Mouse (Mus musculus) kidney, adult 8-10 months (tissue): ENCODE results near the gene Olfr1411.
A peak's percentile ranks its signal among the peaks of the same experiment; 100 is the strongest.

Experiments
- DNase-seq, 2 experiments: peaks; one replicate each; pipeline ENCODE4 v3.0.0; 2022

Olfr1411 gene

DNA sequence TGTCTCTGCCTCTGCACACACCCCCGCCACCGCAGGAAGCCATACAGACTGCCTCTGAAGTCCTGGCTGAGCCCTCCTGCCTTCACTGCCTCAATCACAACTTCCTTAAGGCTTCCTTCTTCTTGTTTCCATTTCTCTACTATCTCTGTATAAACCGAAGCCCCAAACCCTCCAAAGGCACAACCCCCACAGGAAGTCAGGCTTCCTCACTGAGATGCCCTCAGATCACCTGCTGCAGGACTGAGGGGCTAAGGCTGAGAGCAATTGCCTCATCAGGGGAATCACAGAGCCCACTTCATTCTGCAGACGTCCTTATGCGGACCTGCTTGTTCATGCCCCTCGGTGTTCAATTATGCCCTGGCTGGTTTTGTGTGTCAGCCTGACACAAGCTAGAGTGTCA lies 46.2 kb downstream of the Olfr1411 start:
- no peak for DNase-seq

DNA sequence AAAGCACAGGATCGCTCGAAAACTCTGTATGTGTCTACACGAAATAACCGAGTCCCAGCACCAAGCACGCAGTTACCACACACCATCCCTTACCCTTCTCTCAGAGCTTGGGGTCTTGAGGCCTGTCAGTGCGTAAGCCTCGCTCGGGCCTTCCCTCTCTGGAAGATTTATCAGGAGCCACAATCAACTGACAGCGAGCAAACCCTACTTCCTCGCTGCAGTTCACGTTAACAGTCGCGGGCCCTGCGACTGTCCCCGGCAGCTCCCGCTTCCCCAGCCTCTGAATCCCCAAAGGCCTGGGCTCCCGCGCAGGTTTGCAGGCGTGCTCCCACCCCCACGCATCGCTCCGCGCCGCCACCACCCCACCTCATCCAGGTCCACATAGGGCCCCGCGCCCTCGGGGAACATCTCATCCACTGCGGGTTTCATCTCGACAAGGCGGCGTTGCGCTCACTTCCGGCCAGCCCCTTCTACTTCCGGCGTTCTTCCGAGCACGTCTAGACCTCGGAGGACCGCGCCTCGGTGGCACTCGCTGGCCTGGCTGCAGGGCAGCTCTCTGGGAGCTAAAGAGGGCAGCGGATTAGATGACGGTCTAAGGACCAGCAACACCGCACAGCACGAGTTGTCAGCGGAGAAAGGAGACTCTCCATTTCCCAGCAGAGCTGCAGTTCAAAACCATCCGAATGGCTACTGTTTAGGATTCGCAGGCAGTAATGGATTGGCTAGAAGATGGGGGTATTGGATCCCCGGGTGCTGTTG lies 47.5 kb downstream of the Olfr1411 start, which contains the start of gene Cops9:
Gene Cops9 (minus strand): TSS at position 472 of the 759 bp plus-strand sequence.
- peak; percentile 86 to 91 for DNase-seq

DNA sequence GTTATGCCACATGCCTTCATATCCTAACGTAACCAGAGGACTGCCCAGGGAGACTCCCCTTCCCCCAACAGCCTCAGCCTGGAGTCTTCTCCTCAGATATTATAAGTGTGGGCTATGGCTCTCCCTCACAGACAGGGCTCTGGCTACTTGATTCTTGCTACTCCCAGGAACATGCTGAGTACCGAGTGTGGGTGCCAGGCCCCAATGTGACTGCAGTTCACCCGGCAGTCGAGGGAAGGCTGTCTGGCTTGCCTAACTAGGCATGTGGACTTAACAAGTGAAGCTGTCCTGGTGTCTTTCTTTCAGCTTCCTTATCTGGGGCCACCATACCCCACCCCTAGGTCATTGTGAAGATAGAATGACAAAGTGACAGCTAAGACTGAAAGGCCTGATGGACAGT lies 49.5 kb downstream of the Olfr1411 start:
- no peak for DNase-seq

DNA sequence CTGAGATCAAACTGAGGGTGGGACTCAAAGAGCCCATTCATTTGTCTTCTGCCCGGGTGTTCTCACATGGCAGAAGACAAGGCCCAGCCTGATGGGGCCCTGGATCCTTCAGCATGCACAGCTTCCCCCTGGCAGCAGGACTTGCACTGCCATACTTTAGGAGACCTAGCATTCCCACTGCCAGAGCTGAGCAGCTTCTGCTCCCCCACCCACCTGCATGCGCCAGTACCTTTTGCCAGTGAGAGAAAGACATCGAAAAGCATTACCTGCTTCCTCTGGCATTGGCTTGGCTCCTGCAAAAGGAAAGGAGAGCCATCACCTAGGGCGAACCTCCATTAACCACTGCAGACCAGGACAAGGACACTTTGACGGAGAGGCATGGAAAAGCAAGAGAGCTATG lies 50.7 kb downstream of the Olfr1411 start:
- DNase-seq = no peak

DNA sequence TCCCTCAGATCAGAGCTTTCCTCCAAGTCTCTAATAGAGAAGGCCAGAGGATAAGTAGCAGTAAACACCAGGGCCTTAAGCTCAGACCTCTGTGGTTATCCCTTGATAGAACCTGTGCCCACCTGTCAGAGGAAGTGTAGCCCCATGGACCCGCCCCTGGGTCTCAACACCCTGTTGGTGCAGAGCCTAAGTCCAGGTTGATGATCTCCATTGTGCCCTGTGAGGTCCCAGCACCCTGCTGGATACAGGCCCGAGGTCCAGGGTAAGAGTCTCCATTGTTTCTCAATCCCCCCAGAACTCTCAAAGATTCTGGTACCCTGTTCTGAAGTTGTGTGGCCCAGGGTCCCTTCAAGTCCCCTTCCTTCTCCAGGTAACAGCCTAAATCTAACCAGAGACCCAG lies 51.9 kb downstream of the Olfr1411 start:
- DNase-seq = no peak

DNA sequence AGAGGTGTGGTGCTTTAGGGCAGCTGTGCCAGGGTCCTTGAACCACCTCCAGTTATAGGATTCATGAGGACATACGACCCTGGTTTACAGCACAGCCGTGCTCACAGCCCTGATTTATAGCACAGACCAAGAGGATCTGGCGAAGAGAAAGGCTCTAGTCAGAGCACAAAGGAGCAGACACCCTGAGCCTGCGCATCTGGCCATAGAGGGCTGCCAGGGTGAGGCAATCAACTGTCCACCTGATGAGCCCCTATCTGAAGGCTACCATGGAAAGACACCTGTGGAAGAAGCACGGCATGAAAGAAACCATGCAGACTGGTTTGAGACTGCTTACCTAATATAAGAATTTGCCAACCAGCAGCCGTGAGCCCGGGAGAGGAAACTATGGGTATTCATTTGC lies 52.4 kb downstream of the Olfr1411 start:
- DNase-seq = no peak

DNA sequence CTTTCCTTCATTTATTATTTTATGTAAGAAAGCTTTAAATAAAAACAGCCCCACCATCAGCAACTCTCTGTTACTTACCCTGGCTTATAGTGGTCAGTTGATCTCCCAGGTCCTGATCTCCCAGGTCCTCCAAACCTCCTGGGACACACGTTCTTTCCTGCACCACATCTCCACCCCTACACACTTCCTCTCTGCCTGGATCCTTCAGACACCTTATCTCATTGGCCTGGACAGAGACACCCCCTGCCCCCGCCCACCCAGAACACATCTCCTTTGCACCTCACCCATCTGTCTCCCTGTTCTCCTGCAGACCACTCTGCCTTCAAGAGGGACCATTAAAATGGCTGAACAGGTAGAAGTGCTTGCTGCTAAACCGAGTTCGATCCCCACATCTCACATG lies 52.8 kb downstream of the Olfr1411 start:
- DNase-seq = no peak
